Mouse (Mus musculus) small intestine, adult 2 months (tissue): ENCODE measurements around the gene Nt5c3b.

Experiments used
- CTCF ChIP-seq: fragments of 200-500 bp; IDR thresholded peaks from 2 replicates; pipeline ENCODE4 v1.5.1; 2012; ENCODE audit warnings: low read depth, mild to moderate bottlenecking, control low read depth, inconsistent platforms, low read length, moderate library complexity, mixed read lengths; ENCODE audit not compliant: insufficient replicate concordance, insufficient read length; ENCODE audit errors: extremely low read depth
- POLR2A ChIP-seq: fragments of 200-500 bp; IDR thresholded peaks from 2 replicates; pipeline ENCODE4 v1.6.1; 2012; ENCODE audit warnings: low read depth, mild to moderate bottlenecking, control low read depth, inconsistent platforms, low read length, moderate library complexity

DNA sequence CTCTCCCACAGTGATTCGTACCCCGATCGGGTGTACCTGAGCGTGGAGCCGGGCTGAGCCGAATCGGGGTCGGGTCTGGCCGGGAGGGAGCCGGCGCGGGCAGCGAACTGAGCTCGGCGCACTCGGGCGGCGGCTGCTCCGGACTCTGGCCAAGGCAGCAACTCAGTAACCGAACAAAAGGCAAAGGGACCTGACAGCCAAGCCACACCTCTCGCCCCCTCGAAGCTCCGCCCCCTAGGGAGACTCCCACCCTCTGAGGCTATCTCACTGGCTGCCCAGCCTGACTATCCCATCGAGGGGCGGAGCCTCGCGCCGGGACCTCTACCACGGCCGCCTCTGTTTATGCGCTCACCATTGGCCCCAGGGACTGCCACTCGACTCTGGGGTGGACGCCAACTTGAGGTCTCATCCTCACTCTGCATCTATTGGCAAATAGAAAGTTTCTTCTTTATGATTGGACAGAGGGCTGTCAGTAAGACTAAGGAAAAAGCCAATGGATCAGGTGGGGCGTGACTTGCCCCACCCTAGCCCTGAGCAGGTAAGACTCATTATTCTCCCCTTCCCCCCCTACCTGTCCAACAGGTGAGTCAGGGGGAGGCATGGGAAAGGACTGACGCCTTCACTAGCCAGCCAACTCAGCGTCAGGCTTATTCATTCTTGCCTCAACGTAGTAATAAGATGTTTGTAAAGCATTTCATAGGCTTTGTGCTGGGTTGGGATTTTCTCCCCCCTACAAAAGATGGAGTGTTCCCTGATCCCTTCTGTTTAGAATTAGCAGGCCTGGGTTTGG lies 43.8 kb downstream of the Nt5c3b start, which contains the start of gene Jup:
- TF ChIP-seq POLR2A: peak; percentile 99
- TF ChIP-seq CTCF: no peak
